Mouse (Mus musculus): Measurements from ENCODE around the gene Dok3. TPM values are rescaled to one million over a fixed set of nuclear protein-coding genes. Genes with fewer than 3 reads are reported as not detected.

Gene Dok3
- total and polyA plus RNA-seq, 3 experiments = 1.6 to 4.3 TPM; not detected in 1

GRCm38 (mm10) chr13:55494883-55495621, 34.0 kb downstream of the Dok3 start:
- no peaks in the 10 kb centered on the region; a peak in 1 of 4 replicates for H3K27me3 ChIP-seq (ENCODE audit: control insufficient read depth in 1 of 2, insufficient read depth in 2 of 2, low read length in 2 of 2)
- peaks cover 0 to 11% of the 10 kb centered on the region in 2 experiments; a peak in 2 of 4 replicates for H3K36me3 ChIP-seq (ENCODE audit: control insufficient read depth in 1 of 2, insufficient read depth in 2 of 2, low read length in 2 of 2)

DNA sequence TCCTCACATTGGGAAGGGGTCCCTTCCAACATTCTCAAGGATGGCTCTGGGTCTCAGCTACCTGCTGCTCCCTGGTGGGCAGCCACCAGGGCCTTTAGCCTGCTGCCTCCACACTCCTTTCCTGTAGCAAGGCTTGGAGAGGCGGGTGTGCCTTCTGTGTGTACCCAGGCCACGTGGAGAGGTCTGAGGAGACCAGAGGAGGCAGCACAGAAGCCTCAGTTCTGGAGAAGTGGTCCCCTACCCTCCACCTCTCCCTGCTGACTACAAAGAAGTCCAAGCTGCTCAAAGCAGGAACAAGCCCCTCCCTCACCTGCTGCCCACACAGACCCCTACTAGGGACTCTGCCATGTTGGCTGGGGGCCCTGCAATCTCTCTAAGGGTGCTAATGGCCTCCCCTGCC, 34.8 kb downstream of the Dok3 start:
- H3K27me3 ChIP-seq (ENCODE audit: control insufficient read depth in 1 of 2, insufficient read depth in 2 of 2, low read length in 2 of 2) = no peaks in the 10 kb centered on the region; a peak in 1 of 4 replicates
- no peak for DNase-seq (ENCODE audit: low read depth, low spot score)
- H3K9me3 ChIP-seq (replicated peaks; ENCODE audit: insufficient read depth, low read length) = no peaks in the 10 kb centered on the region
- TF ChIP-seq UBTF (IDR thresholded peaks at IDR 0.05; ENCODE audit: borderline replicate concordance, insufficient read depth, low read depth, low read length) = no peak
- TF ChIP-seq SIN3A (IDR thresholded peaks at IDR 0.05; ENCODE audit: low read length) = no peak
- no peak for TF ChIP-seq MYC (IDR thresholded peaks at IDR 0.05; ENCODE audit: low read depth, low read length)
- no peak for TF ChIP-seq TBP (IDR thresholded peaks at IDR 0.05; ENCODE audit: low read depth, low read length)
- H3K27ac ChIP-seq (ENCODE audit: control insufficient read depth, low read depth, low read length) = no peak overlapping the region
- H3K79me2 ChIP-seq (ENCODE audit: control insufficient read depth, insufficient read depth, low read length, poor library complexity) = no peaks in the 10 kb centered on the region
- H3K4me3 ChIP-seq (ENCODE audit: control insufficient read depth in 1 of 2, insufficient read depth in 1 of 2, low read depth in 2 of 2, low read length in 2 of 2) = no peak overlapping the region
- no peak overlapping the region for H3K9ac ChIP-seq (ENCODE audit: control insufficient read depth, low read depth, low read length, poor library complexity, severe bottlenecking)
- peaks cover 0 to 15% of the 10 kb centered on the region in 2 experiments; a peak in 2 of 4 replicates for H3K4me1 ChIP-seq (ENCODE audit: control insufficient read depth in 1 of 2, insufficient read depth in 2 of 2, low read length in 2 of 2)
- H3K36me3 ChIP-seq (ENCODE audit: control insufficient read depth in 1 of 2, insufficient read depth in 2 of 2, low read length in 2 of 2) = peaks cover 0 to 11% of the 10 kb centered on the region in 2 experiments; a peak in 2 of 4 replicates

More at GRCm38 (mm10) chr13:55494883-55495621, 34.0 kb downstream of the Dok3 start:
- H3K9me3 ChIP-seq (replicated peaks; ENCODE audit: insufficient read depth, low read length) = no peaks in the 10 kb centered on the region
- peaks cover 0 to 15% of the 10 kb centered on the region in 2 experiments; a peak in 2 of 4 replicates for H3K4me1 ChIP-seq (ENCODE audit: control insufficient read depth in 1 of 2, insufficient read depth in 2 of 2, low read length in 2 of 2)
- no peaks in the 10 kb centered on the region for H3K79me2 ChIP-seq (ENCODE audit: control insufficient read depth, insufficient read depth, low read length, poor library complexity)
- H3K4me3 ChIP-seq (ENCODE audit: control insufficient read depth in 1 of 2, insufficient read depth in 1 of 2, low read depth in 2 of 2, low read length in 2 of 2) = no peak overlapping the region
- TF ChIP-seq E2F4 (IDR thresholded peaks at IDR 0.05; ENCODE audit: borderline replicate concordance, low read depth, low read length) (no peak), GATA1 (IDR thresholded peaks at IDR 0.05; ENCODE audit: low read depth, low read length) (peak; percentile 73), MAZ (IDR thresholded peaks at IDR 0.05; ENCODE audit: low read depth, low read length) (peak; percentile 96), SMC3 (IDR thresholded peaks at IDR 0.05; ENCODE audit: low read depth, low read length) (no peak), SIN3A (IDR thresholded peaks at IDR 0.05; ENCODE audit: low read length) (peak; percentile 95), GABPA (IDR thresholded peaks at IDR 0.05; ENCODE audit: low read depth, low read length) (no peak), CHD1 (IDR thresholded peaks at IDR 0.05; ENCODE audit: low read depth, low read length) (no peak), BHLHE40 (IDR thresholded peaks at IDR 0.05; ENCODE audit: borderline replicate concordance, low read depth, low read length) (peak; percentile 68; the same call in 1 of the 2 replicates), USF2 (IDR thresholded peaks at IDR 0.05; ENCODE audit: borderline replicate concordance in 1 of 2, insufficient read depth in 1 of 2, low read depth in 1 of 2, low read length in 2 of 2) (no peak), ETS1 (IDR thresholded peaks at IDR 0.05; ENCODE audit: low read depth, low read length) (peak; percentile 95), KAT2A (conservative IDR thresholded peaks at IDR 0.05; ENCODE audit: low read depth, low read length) (no peak), ELF1 (IDR thresholded peaks at IDR 0.05; ENCODE audit: low read depth, low read length) (0 out of 2 replicates have a peak, but pooled peaks have one; percentile 27), TCF12 (IDR thresholded peaks at IDR 0.05; ENCODE audit: low read depth, low read length) (peak; percentile 93), POLR2AphosphoS5 (IDR thresholded peaks at IDR 0.05; ENCODE audit: borderline replicate concordance, low read depth, low read length) (no peak), MAX (IDR thresholded peaks at IDR 0.05; ENCODE audit: low read length) (peak; percentile 61), CTCF (IDR thresholded peaks at IDR 0.05 in 2 of 3, conservative IDR thresholded peaks at IDR 0.05 in 1 of 3; ENCODE audit: control insufficient read depth in 1 of 3, insufficient read depth in 1 of 3, low read depth in 2 of 3, low read length in 3 of 3, poor library complexity in 1 of 3, severe bottlenecking in 1 of 3) (no peak), HCFC1 (IDR thresholded peaks at IDR 0.05; ENCODE audit: low read depth, low read length) (peak; percentile 48), MYB (IDR thresholded peaks at IDR 0.05; ENCODE audit: low read depth, low read length) (no peak), EP300 (IDR thresholded peaks at IDR 0.05; ENCODE audit: low read depth in 1 of 2, low read length in 2 of 2) (peak in 1 of 2 experiments; percentile 74), MAFK (IDR thresholded peaks at IDR 0.05; ENCODE audit: borderline replicate concordance, low read depth, low read length) (0 out of 2 replicates have a peak, but pooled peaks have one; percentile 28), UBTF (IDR thresholded peaks at IDR 0.05; ENCODE audit: borderline replicate concordance, insufficient read depth, low read depth, low read length) (no peak), MEF2A (IDR thresholded peaks at IDR 0.05; ENCODE audit: extremely low read depth, insufficient replicate concordance, low read depth, low read length, poor library complexity, severe bottlenecking) (0 out of 2 replicates have a peak, but pooled peaks have one; percentile 41), MYC (IDR thresholded peaks at IDR 0.05; ENCODE audit: low read depth, low read length) (no peak), POLR2A (IDR thresholded peaks at IDR 0.05; ENCODE audit: control insufficient read depth in 1 of 2, insufficient read depth in 1 of 2, low read depth in 1 of 2, low read length in 2 of 2, poor library complexity in 1 of 2) (no peak), NELFE (IDR thresholded peaks at IDR 0.05; ENCODE audit: low read depth, low read length) (no peak), CHD2 (IDR thresholded peaks at IDR 0.05; ENCODE audit: low read length) (no peak), ZNF384 (IDR thresholded peaks at IDR 0.05; ENCODE audit: low read depth, low read length) (no peak), MXI1 (IDR thresholded peaks at IDR 0.05; ENCODE audit: low read depth, low read length) (peak; percentile 94), NRF1 (IDR thresholded peaks at IDR 0.05; ENCODE audit: insufficient read depth, low read depth, low read length, poor library complexity, severe bottlenecking) (no peak), TAL1 (IDR thresholded peaks at IDR 0.05; ENCODE audit: low read length) (peak; percentile 38), RCOR1 (IDR thresholded peaks at IDR 0.05; ENCODE audit: low read depth, low read length) (peak; percentile 93)
- H3K27ac ChIP-seq (ENCODE audit: control insufficient read depth, low read depth, low read length) = no peak overlapping the region
- peak; percentile 94 for DNase-seq (ENCODE audit: low read depth, low spot score)
- H3K9ac ChIP-seq (ENCODE audit: control insufficient read depth, low read depth, low read length, poor library complexity, severe bottlenecking) = no peak overlapping the region

Measured in MEL (cell line).